Mouse (Mus musculus): Measurements from ENCODE around the gene Mpp3. TPM values are rescaled to one million over a fixed set of nuclear protein-coding genes. Genes with fewer than 3 reads are reported as not detected.

The Mpp3 gene
- polyA plus RNA-seq, 1 experiment from 2014 or later: 23.3 TPM

DNA sequence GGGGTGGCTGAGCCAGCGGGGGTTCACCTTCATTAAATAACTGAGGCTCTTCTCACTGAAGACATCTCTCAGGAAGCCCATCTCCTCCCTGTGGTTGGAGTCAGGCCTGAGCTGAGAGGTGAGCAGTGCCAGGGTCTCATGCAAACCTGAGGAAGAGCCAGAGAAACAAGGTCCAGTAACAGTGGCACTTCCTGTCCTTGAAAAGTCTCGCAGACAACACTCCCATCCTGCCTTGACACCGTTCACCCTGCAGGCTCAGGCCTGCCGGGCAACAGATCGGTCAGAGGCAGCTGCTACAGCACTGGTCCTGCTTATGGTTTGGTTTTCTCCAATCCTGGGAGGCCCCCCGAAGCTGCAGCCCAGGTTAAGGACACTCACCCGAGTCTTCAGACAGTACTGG, 2.9 kb downstream of the Mpp3 start:
- Histone ChIP-seq H3K27ac (ENCODE audit: low read depth, low read length) (no peak overlapping the region), H3K9me3 (ENCODE audit: control insufficient read depth, low read length) (no peaks in the 10 kb centered on the region), H3K4me1 (replicated peaks; ENCODE audit: control insufficient read depth, insufficient read depth, low read length) (peaks cover 11% of the 10 kb centered on the region), H3K4me3 (ENCODE audit: low read depth, low read length) (no peak overlapping the region; the same call in 1 of the 2 replicates), H3K36me3 (ENCODE audit: control insufficient read depth, insufficient read depth, low read length) (no peaks in the 10 kb centered on the region), H3K4me2 (replicated peaks; ENCODE audit: low read depth, low read length) (peak overlapping the region; percentile 92), H3K27me3 (ENCODE audit: control insufficient read depth, insufficient read depth, low read length) (no peaks in the 10 kb centered on the region; the same call in 1 of the 2 replicates), H3K9ac (ENCODE audit: low read depth, low read length) (no peak overlapping the region)
- 34% methylated on average over 7 of the region's 7 CpGs for WGBS
- ATAC-seq (ENCODE audit: low FRiP score): no peak
- DNase-seq (ENCODE audit: low spot score): no peak

DNA sequence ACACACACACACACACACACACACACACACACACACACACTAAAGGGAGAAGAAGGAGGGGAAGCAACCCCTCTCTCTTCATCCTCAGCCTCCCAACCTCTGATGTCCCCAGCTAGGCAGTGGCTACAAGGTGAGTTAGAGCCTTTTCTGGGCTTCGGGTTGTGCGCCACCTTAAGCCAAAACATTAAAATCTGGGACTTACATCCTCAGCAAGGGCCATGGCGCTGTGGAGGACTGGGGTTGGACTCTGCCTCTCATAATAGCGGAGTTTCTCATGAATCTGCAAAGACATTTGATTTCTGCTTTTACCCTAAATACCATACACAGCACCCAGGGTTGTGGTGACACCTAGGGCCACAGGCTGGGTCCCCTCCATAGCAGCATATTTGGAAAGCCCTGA, 3.4 kb downstream of the Mpp3 start:
- Histone ChIP-seq H3K4me2 (replicated peaks; ENCODE audit: low read depth, low read length) (no peak overlapping the region), H3K27ac (ENCODE audit: low read depth, low read length) (no peak overlapping the region), H3K4me3 (ENCODE audit: low read depth, low read length) (no peak overlapping the region), H3K9me3 (ENCODE audit: control insufficient read depth, low read length) (no peaks in the 10 kb centered on the region), H3K36me3 (ENCODE audit: control insufficient read depth, insufficient read depth, low read length) (0 out of 2 replicates have a peak, but pooled peaks cover 2% of the 10 kb centered on the region), H3K27me3 (ENCODE audit: control insufficient read depth, insufficient read depth, low read length) (no peaks in the 10 kb centered on the region; the same call in 1 of the 2 replicates), H3K4me1 (replicated peaks; ENCODE audit: control insufficient read depth, insufficient read depth, low read length) (peaks cover 11% of the 10 kb centered on the region), H3K9ac (ENCODE audit: low read depth, low read length) (no peak overlapping the region)
- 90% methylated on average over 4 of the region's 4 CpGs for WGBS
- DNase-seq (ENCODE audit: low spot score) (no peak), ATAC-seq (ENCODE audit: low FRiP score) (no peak)

DNA sequence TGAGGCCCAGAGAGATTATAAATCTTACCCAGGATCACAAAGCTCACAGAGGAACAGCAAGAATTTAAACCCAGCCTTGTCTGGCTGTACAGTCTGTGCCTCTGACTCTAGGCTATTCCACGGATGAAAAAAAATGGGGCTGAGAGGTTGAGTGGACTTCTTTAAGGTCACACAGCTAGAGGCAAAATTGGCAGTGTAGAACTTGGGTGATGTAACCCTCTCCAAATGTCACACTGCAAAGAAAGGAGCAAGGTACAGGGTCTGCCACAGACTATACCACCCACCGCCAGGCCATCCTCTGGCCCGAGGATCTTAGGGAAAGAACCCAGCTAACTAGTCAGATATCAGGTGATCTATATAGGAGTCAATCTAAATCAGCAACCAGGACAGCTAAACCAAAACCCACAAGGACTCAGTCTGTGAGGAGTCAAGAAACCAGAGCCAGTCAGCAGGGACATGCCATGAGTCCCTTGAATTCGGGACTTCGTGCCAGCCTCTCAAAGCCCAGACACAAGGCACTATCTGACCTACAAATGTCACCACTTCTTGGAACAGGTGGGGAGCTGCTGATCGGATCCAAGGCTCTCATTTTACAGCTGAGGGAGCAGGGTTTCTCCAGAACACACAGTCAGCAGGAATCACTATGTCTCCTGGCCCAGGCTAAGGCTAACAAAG, 4.0 kb downstream of the Mpp3 start:
- 88% methylated on average over 6 of the region's 6 CpGs for WGBS
- no peak for DNase-seq (ENCODE audit: low spot score)
- H3K9me3 ChIP-seq (ENCODE audit: control insufficient read depth, low read length): no peaks in the 10 kb centered on the region
- ATAC-seq (ENCODE audit: low FRiP score): no peak
- H3K27ac ChIP-seq (ENCODE audit: low read depth, low read length): no peak overlapping the region
- no peak overlapping the region for H3K4me3 ChIP-seq (ENCODE audit: low read depth, low read length)
- H3K27me3 ChIP-seq (ENCODE audit: control insufficient read depth, insufficient read depth, low read length): no peaks in the 10 kb centered on the region; the same call in 1 of the 2 replicates
- no peak overlapping the region for H3K4me2 ChIP-seq (replicated peaks; ENCODE audit: low read depth, low read length)
- H3K36me3 ChIP-seq (ENCODE audit: control insufficient read depth, insufficient read depth, low read length): 0 out of 2 replicates have a peak, but pooled peaks cover 2% of the 10 kb centered on the region
- peaks cover 11% of the 10 kb centered on the region for H3K4me1 ChIP-seq (replicated peaks; ENCODE audit: control insufficient read depth, insufficient read depth, low read length)
- no peak overlapping the region for H3K9ac ChIP-seq (ENCODE audit: low read depth, low read length)

DNA sequence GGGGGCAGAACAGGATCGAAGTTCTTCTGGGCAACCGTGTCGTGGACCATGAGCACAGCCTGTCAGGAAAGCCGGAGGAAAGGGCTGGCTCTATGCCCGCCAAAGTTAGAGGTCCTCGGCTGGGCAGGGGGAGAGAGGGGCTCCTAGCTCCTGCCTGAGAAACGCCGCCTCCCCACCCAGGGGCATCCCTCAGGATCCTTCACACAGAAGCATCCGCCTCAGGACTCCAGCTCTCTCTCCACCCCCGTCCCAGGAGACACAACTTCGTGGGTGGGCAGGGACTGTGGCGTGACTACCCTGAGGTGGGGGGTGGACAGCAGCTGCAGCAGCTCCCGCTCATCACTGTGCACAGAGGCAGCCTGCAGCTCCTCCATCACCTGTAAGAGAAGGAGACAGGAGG, 4.9 kb downstream of the Mpp3 start:
- Histone ChIP-seq H3K4me3 (ENCODE audit: low read depth, low read length) (no peak overlapping the region), H3K27me3 (ENCODE audit: control insufficient read depth, insufficient read depth, low read length) (no peaks in the 10 kb centered on the region; the same call in 1 of the 2 replicates), H3K36me3 (ENCODE audit: control insufficient read depth, insufficient read depth, low read length) (0 out of 2 replicates have a peak, but pooled peaks cover 2% of the 10 kb centered on the region), H3K4me1 (replicated peaks; ENCODE audit: control insufficient read depth, insufficient read depth, low read length) (peaks cover 11% of the 10 kb centered on the region), H3K4me2 (replicated peaks; ENCODE audit: low read depth, low read length) (no peak overlapping the region), H3K27ac (ENCODE audit: low read depth, low read length) (no peak overlapping the region), H3K9me3 (ENCODE audit: control insufficient read depth, low read length) (no peaks in the 10 kb centered on the region), H3K9ac (ENCODE audit: low read depth, low read length) (no peak overlapping the region)
- 86% methylated on average over 13 of the region's 13 CpGs for WGBS
- ATAC-seq (ENCODE audit: low FRiP score) (no peak), DNase-seq (ENCODE audit: low spot score) (no peak)

- Histone ChIP-seq H3K9ac (ENCODE audit: low read depth, low read length) (no peak overlapping the region), H3K27me3 (ENCODE audit: control insufficient read depth, insufficient read depth, low read length) (no peaks in the 10 kb centered on the region; the same call in 1 of the 2 replicates), H3K36me3 (ENCODE audit: control insufficient read depth, insufficient read depth, low read length) (0 out of 2 replicates have a peak, but pooled peaks cover 2% of the 10 kb centered on the region), H3K4me3 (ENCODE audit: low read depth, low read length) (no peak overlapping the region), H3K4me1 (replicated peaks; ENCODE audit: control insufficient read depth, insufficient read depth, low read length) (peaks cover 7% of the 10 kb centered on the region; the same call in 1 of the 2 replicates), H3K4me2 (replicated peaks; ENCODE audit: low read depth, low read length) (no peak overlapping the region), H3K9me3 (ENCODE audit: control insufficient read depth, low read length) (no peaks in the 10 kb centered on the region), H3K27ac (ENCODE audit: low read depth, low read length) (no peak overlapping the region)
- no peak for DNase-seq (ENCODE audit: low spot score)
- WGBS: 81% methylated on average over 5 of the region's 5 CpGs
- no peak for ATAC-seq (ENCODE audit: low FRiP score)
Measured at GRCm38 (mm10) chr11:102021196-102021595, 7.1 kb downstream of the Mpp3 start.

GRCm38 (mm10) chr11:102019736-102020135, 8.5 kb downstream of the Mpp3 start:
- WGBS: 81% methylated on average over 9 of the region's 9 CpGs
- H3K36me3 ChIP-seq (ENCODE audit: control insufficient read depth, insufficient read depth, low read length): 0 out of 2 replicates have a peak, but pooled peaks cover 2% of the 10 kb centered on the region
- no peaks in the 10 kb centered on the region for H3K9me3 ChIP-seq (ENCODE audit: control insufficient read depth, low read length)
- no peaks in the 10 kb centered on the region for H3K4me1 ChIP-seq (replicated peaks; ENCODE audit: control insufficient read depth, insufficient read depth, low read length)
- ATAC-seq (ENCODE audit: low FRiP score) (no peak), DNase-seq (ENCODE audit: low spot score) (no peak)
- no peak overlapping the region for H3K4me3 ChIP-seq (ENCODE audit: low read depth, low read length)
- H3K27me3 ChIP-seq (ENCODE audit: control insufficient read depth, insufficient read depth, low read length): no peaks in the 10 kb centered on the region
- H3K9ac ChIP-seq (ENCODE audit: low read depth, low read length): no peak overlapping the region
- no peak overlapping the region for H3K27ac ChIP-seq (ENCODE audit: low read depth, low read length)
- H3K4me2 ChIP-seq (replicated peaks; ENCODE audit: low read depth, low read length): no peak overlapping the region

- H3K9ac ChIP-seq (ENCODE audit: low read depth, low read length): no peak overlapping the region
- H3K27ac ChIP-seq (ENCODE audit: low read depth, low read length): no peak overlapping the region
- DNase-seq (ENCODE audit: low spot score) (no peak), ATAC-seq (ENCODE audit: low FRiP score) (no peak)
- H3K4me3 ChIP-seq (ENCODE audit: low read depth, low read length): no peak overlapping the region
- no peak overlapping the region for H3K4me2 ChIP-seq (replicated peaks; ENCODE audit: low read depth, low read length)
- H3K4me1 ChIP-seq (replicated peaks; ENCODE audit: control insufficient read depth, insufficient read depth, low read length): no peaks in the 10 kb centered on the region
- no peaks in the 10 kb centered on the region for H3K27me3 ChIP-seq (ENCODE audit: control insufficient read depth, insufficient read depth, low read length)
- 0 out of 2 replicates have a peak, but pooled peaks cover 2% of the 10 kb centered on the region for H3K36me3 ChIP-seq (ENCODE audit: control insufficient read depth, insufficient read depth, low read length)
- WGBS: 96% methylated on average over 1 of the region's 1 CpGs
- no peaks in the 10 kb centered on the region for H3K9me3 ChIP-seq (ENCODE audit: control insufficient read depth, low read length)
Measured at GRCm38 (mm10) chr11:102016136-102016535, 12.1 kb downstream of the Mpp3 start.

DNA sequence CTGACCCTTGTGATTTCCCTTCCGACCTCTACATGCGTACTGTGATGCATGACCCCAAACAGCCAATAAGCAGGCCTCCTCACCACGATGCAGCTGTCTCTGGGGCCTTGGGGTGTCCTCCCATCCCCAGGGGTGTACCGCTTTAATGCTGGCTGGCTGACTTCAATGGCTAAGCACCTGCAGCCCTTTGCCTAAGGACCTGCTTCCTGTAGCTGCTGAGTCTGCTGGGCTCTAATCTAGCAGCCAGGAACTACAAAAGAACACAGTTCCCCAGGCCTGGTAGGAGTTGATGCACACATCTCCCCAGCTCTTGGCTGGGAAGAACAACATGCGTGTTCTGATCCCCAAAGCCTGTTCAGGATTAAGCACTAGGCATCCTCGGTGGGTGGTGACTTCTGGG, 12.8 kb downstream of the Mpp3 start:
- Histone ChIP-seq H3K4me2 (replicated peaks; ENCODE audit: low read depth, low read length) (no peak overlapping the region), H3K27me3 (ENCODE audit: control insufficient read depth, insufficient read depth, low read length) (no peaks in the 10 kb centered on the region), H3K9me3 (ENCODE audit: control insufficient read depth, low read length) (no peaks in the 10 kb centered on the region), H3K4me3 (ENCODE audit: low read depth, low read length) (no peak overlapping the region), H3K36me3 (ENCODE audit: control insufficient read depth, insufficient read depth, low read length) (0 out of 2 replicates have a peak, but pooled peaks cover 2% of the 10 kb centered on the region), H3K4me1 (replicated peaks; ENCODE audit: control insufficient read depth, insufficient read depth, low read length) (no peaks in the 10 kb centered on the region), H3K9ac (ENCODE audit: low read depth, low read length) (no peak overlapping the region), H3K27ac (ENCODE audit: low read depth, low read length) (no peak overlapping the region)
- 64% methylated on average over 6 of the region's 6 CpGs for WGBS
- no peak for DNase-seq (ENCODE audit: low spot score)
- ATAC-seq (ENCODE audit: low FRiP score): no peak

DNA sequence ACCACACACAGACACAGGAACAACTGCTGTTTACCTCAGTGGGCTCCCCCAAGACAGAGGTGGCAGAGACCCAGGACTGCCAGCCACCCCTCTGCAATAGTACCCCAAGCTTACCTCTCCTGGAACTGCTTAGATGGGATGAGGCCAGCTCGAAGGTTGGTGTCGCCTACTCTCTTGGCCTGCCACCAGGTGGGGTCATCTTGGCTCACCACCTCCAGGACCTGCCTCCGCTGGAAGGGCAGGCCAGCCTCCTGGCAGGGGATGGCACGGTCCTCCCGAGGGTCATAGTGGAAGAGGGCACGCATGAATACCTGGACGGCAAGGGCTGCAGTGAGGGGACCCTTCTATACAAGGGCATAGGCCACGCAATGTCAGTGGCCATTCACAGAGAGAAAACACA, 15.1 kb downstream of the Mpp3 start:
- DNase-seq (ENCODE audit: low spot score): no peak
- no peak for ATAC-seq (ENCODE audit: low FRiP score)
- H3K36me3 ChIP-seq (ENCODE audit: control insufficient read depth, insufficient read depth, low read length): no peaks in the 10 kb centered on the region
- no peak overlapping the region for H3K9ac ChIP-seq (ENCODE audit: low read depth, low read length)
- no peaks in the 10 kb centered on the region for H3K27me3 ChIP-seq (ENCODE audit: control insufficient read depth, insufficient read depth, low read length)
- H3K4me3 ChIP-seq (ENCODE audit: low read depth, low read length): no peak overlapping the region
- H3K4me1 ChIP-seq (replicated peaks; ENCODE audit: control insufficient read depth, insufficient read depth, low read length): 0 out of 2 replicates have a peak, but pooled peaks cover 2% of the 10 kb centered on the region
- WGBS: 88% methylated on average over 8 of the region's 8 CpGs
- no peak overlapping the region for H3K4me2 ChIP-seq (replicated peaks; ENCODE audit: low read depth, low read length)
- H3K9me3 ChIP-seq (ENCODE audit: control insufficient read depth, low read length): no peaks in the 10 kb centered on the region
- H3K27ac ChIP-seq (ENCODE audit: low read depth, low read length): no peak overlapping the region
